Mouse (Mus musculus) heart, postnatal 25 days (tissue): ENCODE data around the gene Hinfp. TPM values are rescaled to one million over a fixed set of nuclear protein-coding genes. Genes with fewer than 3 reads are reported as not detected.
"Not testable (repeated sequence)": the region's sequence is repeated elsewhere in the genome, so short reads cannot be mapped to it uniquely, and the experiment has no call there.

ENCODE experiments used
- DNase-seq: peaks from one replicate; pipeline ENCODE4 v3.0.0; 2022; ENCODE audit warnings: low spot score
- intact Hi-C: fragments of 180-260 bp; cut with DNase I; formaldehyde crosslinking; loops from one replicate; pipeline ENCODE4 v1.15.1; 2025
- total RNA-seq, 2 experiments: library from RNA; stranded (reverse); gene quantifications; 2 replicates each; pipeline ENCODE4 v1.2.3; 2021

The Hinfp gene
- 10 to 100 TPM in 1 of 2 experiments, 1 to 10 TPM in 1; 7.9 to 12.7 TPM for total RNA-seq

DNA sequence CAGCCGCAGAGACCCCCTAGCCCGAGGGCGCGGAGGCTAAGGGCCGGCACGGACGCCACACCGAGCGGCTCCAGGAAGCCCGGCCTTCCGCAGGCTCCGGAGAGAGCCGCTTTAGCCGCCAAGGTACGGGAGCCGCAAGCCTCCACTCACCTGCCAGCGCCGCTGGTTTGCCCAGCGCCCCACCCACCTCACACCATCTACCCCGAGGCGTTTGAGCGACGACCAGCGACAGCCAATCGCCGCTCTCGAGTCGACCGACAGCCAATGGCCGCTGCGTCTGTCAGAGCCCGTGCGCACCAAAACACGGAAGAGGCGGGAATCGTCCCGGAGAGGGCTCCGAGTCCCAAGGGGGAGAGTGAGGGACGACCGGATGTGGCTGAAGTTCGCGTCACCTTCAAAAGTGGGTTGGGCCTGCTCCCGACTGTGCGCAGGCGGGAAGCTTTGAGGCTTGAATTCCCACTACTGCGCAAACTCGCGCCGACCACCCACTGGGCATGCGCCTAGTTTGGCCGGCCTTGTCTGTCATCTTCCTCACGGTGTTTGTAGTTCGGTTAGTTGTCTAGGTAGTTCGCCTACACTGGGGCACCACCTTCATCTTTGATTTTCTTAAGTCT is at the start of gene Hinfp:
Gene Hinfp, minus strand, starts transcription at position 206 of the 614 bp plus-strand sequence.
- intact Hi-C loops = loop anchor here (2.0 kb wide), 1 partner anchor 21 kb away; the partner anchor contains the start of gene Dpagt1

DNA sequence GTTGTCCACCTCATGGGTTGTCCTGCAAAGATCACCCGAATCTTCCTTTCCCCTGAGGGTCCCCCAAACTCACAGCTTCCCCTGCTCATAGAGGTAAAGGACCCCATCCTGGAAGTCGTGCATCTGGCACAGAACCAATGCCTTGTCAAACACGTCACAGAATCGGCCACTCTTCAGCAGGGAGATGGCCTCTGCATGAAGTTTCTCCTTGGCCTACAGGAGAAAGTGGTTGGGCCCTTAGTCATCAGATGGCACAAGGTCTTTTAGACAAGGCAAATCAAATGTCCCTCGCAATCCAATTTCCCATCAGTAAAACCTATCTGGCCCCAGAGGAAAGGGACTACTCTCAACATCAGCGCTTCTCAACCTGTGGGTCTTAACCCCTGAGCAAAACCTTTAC is 47.7 kb upstream of the Hinfp start:
- intact Hi-C loops = no loop called here
- no peak for DNase-seq

More for the DNA sequence above, at the start of gene Hinfp:
- DNase-seq = peak; percentile 99

DNA sequence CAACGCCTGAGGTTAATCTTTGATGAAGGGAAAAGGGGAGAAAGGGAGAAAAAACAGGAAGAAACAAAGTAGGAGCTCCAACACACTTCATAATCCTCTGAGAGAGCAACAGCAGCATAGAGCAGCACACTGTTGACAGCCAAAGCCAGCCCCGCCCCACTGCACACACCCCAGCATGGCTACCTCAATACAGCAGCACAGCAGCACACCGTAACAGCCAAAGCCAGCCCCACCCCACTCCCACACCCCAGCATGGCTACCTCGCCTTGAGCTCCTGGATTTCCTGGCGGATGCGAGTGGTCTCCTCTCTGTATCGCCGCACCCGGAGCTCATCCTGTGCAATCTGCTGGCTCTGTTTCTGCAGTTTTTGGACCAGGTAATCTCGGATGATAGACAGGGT is 46.9 kb upstream of the Hinfp start:
- intact Hi-C loops = no loop called here

DNA sequence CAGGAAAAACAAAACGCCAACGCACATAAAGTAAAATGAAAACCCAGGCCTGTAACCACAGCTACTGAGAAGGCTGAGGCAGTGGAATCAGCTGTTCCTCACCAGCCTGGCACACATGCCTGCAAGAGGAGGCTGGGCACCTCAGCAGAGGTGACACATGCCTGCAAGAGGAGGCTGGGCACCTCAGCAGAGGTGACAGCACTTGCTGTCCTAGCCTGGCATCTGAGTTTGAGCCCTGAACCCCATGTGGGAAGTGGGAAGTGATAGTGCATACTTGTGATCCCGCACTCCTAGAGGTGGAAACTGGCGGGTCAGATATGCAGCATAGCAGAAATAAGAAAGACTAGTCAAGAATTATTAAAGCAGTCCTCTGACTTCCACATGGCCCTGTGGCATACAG is 45.9 kb upstream of the Hinfp start:
- intact Hi-C loops = no loop called here
- no peak for DNase-seq

More for the DNA sequence above, 46.9 kb upstream of the Hinfp start:
- DNase-seq = no peak

DNA sequence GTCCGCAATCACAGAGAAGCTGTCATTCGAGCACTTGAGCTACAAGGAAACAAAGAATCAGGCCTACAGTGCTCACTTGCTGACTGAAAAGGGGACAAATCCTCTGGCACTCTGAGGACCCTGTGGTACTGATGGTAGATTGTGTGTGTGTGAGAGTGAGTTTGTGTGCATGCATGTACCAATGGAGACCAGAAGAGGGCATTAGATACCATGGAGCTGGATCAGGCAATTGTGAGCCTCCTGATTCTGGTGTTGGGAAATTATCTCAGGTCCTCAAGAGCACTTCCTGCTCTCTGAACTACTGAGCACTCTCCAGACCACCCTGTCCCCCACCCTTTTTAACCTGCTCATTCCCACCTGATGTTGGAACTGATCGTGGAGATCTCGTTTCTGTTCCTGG is 43.1 kb upstream of the Hinfp start:
- intact Hi-C loops = no loop called here
- no peak for DNase-seq

DNA sequence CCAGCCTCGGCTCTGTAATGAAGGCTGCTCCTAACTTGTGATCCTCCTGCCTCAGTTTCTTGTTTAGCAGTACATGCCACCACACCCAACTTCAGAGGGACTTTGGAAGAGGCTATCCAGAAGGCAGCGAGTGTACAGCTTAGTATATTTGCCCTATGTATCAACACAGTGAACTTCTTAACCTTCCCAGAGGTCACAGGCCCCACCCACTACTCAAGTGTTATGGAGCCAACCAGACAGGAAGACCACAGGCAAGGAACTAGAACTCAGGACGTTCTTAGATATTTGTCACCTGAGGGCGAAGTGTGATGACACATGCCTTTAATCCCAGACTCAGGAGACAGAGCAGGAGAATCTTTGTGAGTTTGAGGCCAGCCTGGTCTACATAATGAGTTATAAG is 42.1 kb upstream of the Hinfp start:
- no peak for DNase-seq
- intact Hi-C loops = no loop called here

DNA sequence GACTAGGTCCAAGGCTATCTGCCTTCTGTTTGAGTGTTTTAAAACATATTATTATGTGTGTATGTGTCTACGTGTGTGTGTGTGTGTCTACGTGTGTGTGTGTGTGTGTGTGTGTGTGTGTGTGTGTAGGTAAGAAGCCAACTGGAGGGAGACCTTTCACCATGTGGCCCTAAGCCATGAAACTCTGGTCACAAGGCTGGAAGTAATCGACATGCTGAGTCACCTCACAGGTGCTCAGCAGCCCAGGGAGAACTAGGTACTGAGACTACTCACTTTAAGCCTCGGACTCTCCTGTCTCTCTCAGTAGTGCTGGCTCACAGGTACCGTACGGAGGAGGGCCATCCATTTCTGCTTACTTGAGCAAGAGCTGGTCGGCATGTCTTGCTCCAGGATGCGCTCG is 41.7 kb upstream of the Hinfp start:
- intact Hi-C loops = no loop called here
- no peak for DNase-seq

DNA sequence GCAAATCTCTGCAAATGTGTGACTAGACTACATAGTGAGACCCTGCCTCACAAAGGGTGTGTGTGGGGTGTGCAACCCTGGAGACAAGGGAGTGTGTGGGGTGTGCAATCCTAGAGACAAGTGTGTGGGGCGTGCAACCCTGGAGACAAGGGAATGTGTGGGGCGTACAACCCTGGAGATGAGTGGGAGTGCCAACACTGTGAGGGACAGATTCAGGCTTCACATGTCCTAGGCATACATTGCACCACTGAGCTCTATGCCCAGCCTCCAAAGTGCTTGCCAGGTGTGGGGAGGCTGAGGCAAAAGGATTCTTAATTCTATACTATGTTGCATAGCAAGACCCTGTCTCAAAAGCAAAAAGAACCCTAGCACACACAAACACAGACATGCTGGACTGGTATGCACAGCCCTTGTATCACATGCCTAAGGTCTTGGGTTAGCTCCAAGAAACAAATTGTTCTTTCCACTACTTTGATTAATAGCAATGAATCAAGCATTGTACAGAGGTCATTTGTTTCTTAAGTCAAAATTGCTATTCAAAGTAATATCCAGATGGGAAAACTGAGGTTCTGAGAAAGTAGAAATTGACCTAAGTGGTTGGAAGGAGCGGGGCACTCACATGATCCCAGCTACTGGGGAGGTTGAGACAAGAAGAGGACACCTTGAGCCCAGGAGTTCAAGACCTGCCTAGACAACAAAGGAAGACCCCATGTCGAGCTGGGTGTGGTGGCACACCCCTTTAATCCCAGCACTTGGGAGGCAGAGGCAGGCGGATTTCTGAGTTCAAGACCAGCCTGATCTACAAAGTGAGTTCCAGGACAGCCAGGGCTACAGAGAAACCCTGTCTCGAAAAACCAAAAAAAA is 40.3 kb upstream of the Hinfp start:
- DNase-seq = no peak
- intact Hi-C loops = no loop called here

DNA sequence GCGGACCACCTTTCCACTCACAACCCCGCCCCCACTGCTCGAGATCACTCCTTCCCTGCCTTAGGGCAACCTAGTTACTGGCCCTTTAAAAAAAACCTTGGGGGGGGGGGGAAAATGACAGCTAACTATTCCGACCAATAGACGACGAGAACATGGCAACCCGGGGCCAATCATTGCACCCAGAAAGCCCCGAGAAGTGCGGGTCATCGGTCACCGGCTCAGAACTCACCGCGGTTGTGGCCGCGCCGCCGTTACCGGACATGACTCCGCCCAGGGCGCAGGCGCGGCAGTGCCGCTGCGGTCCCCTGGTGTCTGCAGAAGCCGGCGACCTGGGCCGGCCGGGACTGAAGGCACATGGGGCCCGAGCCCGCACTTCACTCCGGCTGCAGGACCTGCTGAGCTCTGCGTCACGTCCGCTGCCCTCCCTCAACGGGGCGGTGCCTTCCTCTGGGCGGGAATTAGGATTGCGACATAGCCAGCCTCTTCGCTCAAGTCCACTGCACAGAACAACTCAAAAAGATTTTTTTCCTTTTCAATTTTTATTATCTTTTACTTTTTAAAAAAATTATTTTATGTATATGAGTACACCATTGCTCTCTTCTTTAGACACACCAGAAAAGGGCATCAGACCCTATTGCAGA is 38.4 kb upstream of the Hinfp start, which contains the start of gene Hmbs:
Gene Hmbs, minus strand, starts transcription at position 448 of the 641 bp plus-strand sequence.
- peak; percentile 83 for DNase-seq
- intact Hi-C loops = no loop called here

DNA sequence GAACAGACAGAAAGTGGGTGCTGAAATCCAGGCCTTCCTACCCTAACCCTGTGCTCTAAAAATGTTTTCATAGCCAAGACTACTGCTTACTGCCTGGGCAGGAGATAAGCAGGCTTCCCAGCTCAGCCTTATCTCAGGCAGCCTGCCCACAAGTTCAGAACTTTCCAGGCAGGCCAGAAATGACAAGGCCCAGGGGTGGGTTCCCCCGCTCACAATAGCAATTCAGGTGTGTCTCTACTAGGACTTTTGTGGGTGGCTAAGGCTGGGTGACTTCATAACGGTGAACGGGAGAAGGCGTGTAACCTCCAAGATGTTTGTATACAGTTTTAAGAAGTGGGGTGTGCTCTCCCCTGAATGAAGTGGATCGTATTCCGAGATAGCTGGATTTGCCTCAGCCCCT is 37.8 kb upstream of the Hinfp start:
- intact Hi-C loops = no loop called here
- DNase-seq = no peak

DNA sequence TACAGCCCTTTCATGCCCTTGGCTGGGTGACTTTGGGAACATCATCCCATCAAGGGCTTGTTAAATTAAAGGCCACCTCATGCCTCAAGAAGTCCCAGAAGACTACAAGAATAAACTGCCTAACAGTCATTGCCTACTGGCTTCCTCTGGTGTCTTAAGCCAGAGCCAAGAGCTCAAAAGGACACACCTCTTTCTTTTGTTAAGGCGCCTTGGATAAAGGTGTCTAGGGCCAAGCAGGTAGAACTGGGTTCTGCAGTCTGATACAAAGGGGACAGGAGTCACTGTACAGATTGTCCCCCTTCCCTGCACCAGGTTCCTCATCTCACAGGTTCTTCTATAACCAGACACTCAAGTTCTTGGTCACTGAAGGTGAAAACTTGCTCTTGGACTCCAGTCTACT is 37.1 kb upstream of the Hinfp start:
- no peak for DNase-seq
- intact Hi-C loops = no loop called here

DNA sequence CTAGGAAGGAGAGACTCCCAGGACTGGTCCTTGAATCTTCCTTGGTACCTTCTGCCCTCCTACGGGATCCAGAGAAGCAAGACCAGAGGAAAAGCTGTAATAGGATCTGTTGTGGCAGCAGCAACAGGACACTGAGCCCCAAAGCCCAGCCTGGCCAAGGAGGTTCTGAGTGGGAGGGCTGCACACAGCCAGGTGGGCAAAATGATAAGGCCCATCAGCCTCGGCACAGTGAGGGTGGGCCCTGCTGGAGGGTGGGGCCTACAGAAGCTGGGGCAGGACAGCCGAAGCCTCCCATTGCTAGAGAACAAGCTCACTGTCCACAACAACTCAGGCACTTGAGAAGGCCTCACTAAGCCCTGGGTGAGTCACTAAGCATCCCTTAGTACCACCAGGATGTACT is 36.7 kb upstream of the Hinfp start:
- intact Hi-C loops = no loop called here
- no peak for DNase-seq

DNA sequence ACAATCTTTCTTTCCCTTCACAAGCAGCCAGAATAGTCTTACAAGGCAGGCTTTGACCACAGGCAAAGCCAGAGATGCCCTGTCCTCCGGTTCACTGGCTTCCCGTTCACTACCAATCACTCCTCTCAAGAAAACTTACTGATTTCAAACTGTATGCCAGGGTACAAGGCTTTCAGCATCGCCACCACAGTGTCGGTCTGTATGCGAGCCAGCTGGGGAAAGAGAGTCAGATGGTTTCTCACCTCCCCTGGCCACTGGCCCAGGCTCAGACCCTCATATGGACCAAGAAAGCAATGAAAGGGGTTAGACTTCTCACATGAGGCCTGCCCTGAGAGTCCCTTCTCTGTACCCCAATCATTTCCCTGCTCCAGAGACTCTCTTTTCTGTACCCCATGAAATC is 36.0 kb upstream of the Hinfp start:
- intact Hi-C loops = no loop called here
- DNase-seq = no peak

DNA sequence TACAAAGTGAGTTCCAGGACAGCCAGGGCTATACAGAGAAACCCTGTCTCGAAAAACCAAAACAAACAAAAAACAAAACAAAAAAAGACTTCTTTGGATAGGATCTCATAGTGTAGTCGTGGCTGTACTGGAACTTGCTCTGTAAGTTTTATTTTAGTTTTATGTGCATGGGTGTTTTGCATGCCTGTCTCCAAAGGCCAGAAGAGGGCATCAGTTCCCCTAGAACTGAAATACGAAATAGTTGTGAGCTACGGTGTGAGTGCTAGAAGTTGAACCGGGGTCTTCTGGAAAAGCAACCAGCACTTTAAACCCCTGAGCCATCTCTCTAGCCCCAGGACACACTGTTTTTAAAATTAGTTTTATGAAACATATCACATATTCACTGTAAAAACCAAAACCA is 33.1 kb upstream of the Hinfp start:
- intact Hi-C loops = loop anchor here (5.0 kb wide), 1 partner anchor 46 kb away; no protein-coding TSS in a partner anchor
- no peak for DNase-seq

DNA sequence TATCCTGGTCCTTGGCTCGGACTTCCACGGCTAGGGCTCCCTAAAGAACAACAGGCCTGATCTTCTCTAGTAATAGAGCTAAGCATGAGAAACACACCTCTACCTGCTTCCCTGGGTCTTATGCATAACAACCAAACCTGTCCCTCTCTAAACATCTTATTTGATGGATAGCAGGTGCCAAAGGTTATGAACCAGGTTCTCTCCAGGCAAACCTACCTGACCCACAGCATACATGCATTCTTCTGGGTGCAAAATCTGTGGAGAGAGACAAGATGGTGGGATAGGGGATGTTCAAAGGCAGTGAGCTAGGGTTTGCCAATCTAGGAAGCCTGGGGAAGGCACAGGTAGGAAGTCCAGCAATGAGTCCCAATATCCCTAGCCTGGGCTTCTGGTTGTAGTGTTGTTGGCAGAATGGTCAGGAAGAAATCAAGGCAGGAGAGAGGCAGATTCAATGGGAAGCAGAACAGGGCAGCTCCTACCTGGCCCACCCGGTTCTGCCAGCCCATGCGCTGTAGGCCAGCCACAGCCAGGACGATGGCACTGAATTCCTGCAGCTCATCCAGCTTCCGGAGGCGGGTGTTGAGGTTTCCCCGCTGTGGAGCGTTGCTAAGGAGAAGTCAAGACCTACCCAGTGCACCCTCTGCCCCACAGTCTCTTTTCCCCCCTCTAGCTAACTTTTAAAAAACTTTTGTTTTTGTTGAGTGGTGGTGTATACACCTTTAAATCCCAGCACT is 32.1 kb upstream of the Hinfp start:
- intact Hi-C loops = loop anchor here (5.0 kb wide), 1 partner anchor 45 kb away; no protein-coding TSS in a partner anchor
- DNase-seq = no peak

DNA sequence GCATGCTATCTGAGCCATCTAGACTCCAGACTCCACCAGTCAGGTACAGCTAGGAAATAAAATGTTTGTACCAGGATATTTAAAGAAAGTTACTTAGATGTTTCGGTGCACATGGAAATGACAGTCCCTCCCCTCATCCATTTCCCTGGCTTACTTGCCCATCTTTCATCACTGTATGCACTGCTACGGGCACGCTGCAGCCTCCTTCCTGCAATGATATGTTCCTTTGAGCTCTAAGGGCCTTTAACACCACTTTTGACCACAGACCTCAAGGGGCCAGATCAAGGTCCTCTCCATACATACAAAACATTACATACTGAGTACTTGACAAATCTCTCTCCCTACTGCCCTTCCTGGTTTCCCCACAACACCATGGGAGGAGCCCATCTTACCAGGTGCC is 31.5 kb upstream of the Hinfp start:
- intact Hi-C loops = loop anchor here (5.0 kb wide), 1 partner anchor 45 kb away; no protein-coding TSS in a partner anchor
- no peak for DNase-seq

DNA sequence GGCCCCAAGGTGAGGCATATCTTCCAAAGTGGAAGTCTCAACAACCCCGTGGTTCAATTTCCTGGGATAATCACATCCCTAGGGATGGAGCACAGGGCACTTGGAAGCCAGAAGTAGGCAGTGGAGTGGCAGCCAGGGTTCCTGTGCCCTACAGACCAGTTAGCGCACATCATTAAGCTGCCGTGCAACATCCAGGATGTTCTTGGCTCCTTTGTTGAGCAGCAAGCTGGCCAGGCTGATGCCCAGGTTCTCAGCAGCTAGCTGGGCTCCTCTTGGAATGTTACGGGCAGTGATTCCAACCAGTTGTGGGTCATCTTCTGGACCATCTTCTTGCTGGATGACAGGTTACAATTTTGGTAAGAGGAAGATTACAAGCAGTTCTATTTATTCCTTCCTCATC is 31.0 kb upstream of the Hinfp start:
- not testable (repeated sequence) for DNase-seq
- intact Hi-C loops = loop anchor here (5.0 kb wide), 1 partner anchor 44 kb away; no protein-coding TSS in a partner anchor

DNA sequence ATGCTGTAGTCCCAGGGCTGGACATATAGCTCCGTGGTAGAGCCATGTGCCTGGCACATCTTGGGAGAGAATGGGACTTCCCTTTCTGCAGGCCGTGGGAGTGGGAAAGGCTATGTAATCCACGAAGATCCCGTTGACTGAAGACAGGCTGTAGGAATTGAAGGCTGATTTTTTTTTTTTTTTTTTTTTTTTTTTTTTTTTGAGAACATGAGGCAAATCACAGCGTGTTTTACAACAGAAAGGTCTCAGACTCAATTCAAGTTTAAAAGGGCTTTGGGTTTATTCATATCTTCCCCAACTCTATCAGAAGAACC is 30.6 kb upstream of the Hinfp start:
- intact Hi-C loops = loop anchor here (5.0 kb wide), 1 partner anchor 44 kb away; no protein-coding TSS in a partner anchor
- DNase-seq = no peak

DNA sequence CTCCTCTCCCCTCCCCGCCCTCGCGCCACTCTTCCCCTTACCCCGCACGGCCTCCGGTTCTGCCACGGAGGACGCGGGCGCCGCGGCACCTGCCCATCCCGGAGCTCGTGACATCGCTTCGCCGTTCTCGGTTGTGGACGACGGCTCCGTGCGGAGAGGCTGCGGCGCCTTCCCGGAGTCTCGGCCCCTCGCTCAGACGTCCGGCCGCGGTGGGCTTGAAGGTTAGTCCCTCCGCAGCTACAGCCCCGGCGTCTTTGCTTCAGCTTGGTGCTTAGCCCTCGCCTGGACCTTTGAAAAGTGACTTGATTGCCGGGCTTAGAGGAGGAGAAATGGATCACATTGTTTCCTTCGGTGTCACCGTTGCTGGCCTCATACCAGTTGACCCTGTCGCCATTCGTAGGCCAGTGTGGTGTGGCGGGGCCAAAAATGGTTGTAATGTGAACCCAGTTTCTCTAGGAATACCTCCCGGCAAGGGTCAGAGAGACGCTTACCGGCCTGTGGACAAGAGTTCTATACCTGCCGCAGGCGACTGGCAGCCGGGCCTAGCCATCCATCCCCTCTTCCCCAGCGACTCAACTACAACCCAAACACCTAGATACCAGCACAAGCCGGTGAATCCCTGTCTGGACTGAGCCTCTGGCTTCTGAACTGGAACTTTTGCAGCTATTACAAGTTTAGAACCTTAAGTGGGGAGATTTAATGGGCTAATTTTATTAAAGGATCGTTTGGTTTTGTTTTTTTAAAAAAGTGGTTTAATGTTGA is 30.0 kb upstream of the Hinfp start:
- DNase-seq = no peak
- intact Hi-C loops = loop anchor here (5.0 kb wide), 1 partner anchor 43 kb away; no protein-coding TSS in a partner anchor
